Mouse (Mus musculus) C2C12 (cell line): ENCODE data around the gene Naxd.

Experiments
- CEBPB ChIP-seq: IDR thresholded peaks from one replicate; pipeline ENCODE4 v1.6.1; 2011; ENCODE audit warnings: low read depth, mild to moderate bottlenecking, control low read depth, moderate library complexity
- CTCF ChIP-seq: IDR thresholded peaks from one replicate; pipeline ENCODE4 v1.5.1; 2011; ENCODE audit not compliant: control insufficient read depth, insufficient read depth, insufficient read length
- FOSL1 ChIP-seq: IDR thresholded peaks from one replicate; pipeline ENCODE4 v1.8.0; 2011; ENCODE audit warnings: mild to moderate bottlenecking, low read length; ENCODE audit not compliant: poor library complexity, insufficient read depth, severe bottlenecking
- MAX ChIP-seq: IDR thresholded peaks from one replicate; pipeline ENCODE4 v1.6.1; 2011; ENCODE audit warnings: mild to moderate bottlenecking, control low read depth
- MYOD1 ChIP-seq: IDR thresholded peaks from one replicate; pipeline ENCODE4 v1.6.1; 2011; ENCODE audit warnings: low read depth; ENCODE audit not compliant: control insufficient read depth, insufficient read length
- MYOG ChIP-seq: IDR thresholded peaks from one replicate; pipeline ENCODE4 v1.6.1; 2011; ENCODE audit not compliant: control insufficient read depth, insufficient read length; ENCODE audit errors: extremely low read depth
- USF1 ChIP-seq: IDR thresholded peaks from one replicate; pipeline ENCODE4 v1.6.1; 2011; ENCODE audit warnings: low read depth, mild to moderate bottlenecking, control low read depth, moderate library complexity

GRCm38 (mm10) chr8:11476338-11477177, 20.7 kb upstream of the Naxd start:
- TF ChIP-seq CTCF (no peak), CEBPB (peak; percentile 28), FOSL1 (no peak), USF1 (no peak), MYOD1 (no peak), MAX (no peak), MYOG (no peak)
